Mouse (Mus musculus) layer of hippocampus, adult 11-12 months (tissue): ENCODE measurements around the gene Nckap5.

ENCODE experiments used
- DNase-seq: peaks from one replicate; pipeline ENCODE4 v3.0.0; 2022; ENCODE audit warnings: low spot score

Nckap5 gene

DNA sequence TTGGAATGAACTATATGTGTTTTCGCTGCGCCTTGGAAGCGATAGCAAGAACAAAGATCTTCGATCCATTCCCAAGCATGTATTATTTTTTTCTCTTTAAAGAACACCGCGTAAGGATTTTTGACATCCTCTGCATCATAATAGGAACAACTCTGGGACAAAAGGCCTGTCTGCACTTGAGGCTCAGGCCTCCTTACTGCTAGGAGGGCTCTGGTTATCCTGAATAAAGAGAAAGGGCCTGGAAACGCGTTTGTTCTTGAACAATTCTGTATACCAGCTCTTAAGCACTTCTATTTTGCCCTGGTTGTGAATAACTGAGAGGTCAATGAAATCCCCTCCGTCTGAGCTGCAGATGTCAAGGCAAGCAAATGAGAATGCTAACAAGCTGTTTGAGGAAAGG, 937.4 kb downstream of the Nckap5 start:
- DNase-seq: no peak

DNA sequence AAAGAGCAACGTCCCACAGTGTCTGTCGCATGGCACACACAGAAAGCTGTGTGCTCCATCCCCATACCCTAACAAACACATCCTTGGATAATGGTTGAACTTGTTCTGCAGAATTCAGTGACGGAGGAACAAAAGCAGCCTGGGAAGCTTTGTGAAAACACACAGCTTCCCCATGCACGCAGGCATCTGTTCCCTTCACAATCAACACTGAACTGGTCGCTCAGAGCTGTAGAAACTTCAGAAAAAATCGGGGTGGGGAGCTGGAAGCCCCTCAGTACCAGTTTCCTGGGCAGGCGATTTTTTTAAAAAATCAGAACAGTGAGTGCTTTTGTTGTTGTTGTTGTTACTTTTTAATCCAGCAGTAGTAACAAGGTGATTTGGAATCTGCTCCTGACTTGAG, 960.5 kb downstream of the Nckap5 start:
- DNase-seq: no peak
